Mouse (Mus musculus) limb, embryonic 12.5 days (tissue): ENCODE results near the gene Fcho2. TPM values are rescaled to one million over a fixed set of nuclear protein-coding genes. Genes with fewer than 3 reads are reported as not detected.
"Not testable (repeated sequence)": the region's sequence is repeated elsewhere in the genome, so short reads cannot be mapped to it uniquely, and the experiment has no call there.

Experiments used
- ATAC-seq: fragments of 200-750 bp; cut with Nextera tagmentation; 2 replicates; pipeline ENCODE4 v1.8.0; 2017; ENCODE audit warnings: low read depth, moderate TSS enrichment; ENCODE audit not compliant: insufficient number of reproducible peaks, insufficient read depth, low FRiP score, low TSS enrichment
- H3K27ac ChIP-seq: fragments of 300-500 bp; sonication (generic); 2 replicates; pipeline ENCODE4 v1.5.1; 2016; ENCODE audit warnings: mild to moderate bottlenecking, moderate library complexity
- H3K27me3 ChIP-seq: fragments of 300-500 bp; sonication (generic); 2 replicates; pipeline ENCODE4 v1.6.1; 2016; ENCODE audit warnings: mild to moderate bottlenecking, moderate library complexity
- H3K36me3 ChIP-seq: fragments of 300-500 bp; sonication (generic); 2 replicates; pipeline ENCODE4 v1.6.1; 2016; ENCODE audit warnings: mild to moderate bottlenecking, moderate library complexity
- H3K4me1 ChIP-seq: fragments of 300-500 bp; sonication (generic); replicated peaks from 2 replicates; pipeline ENCODE4 v1.6.1; 2016
- H3K4me2 ChIP-seq: fragments of 300-500 bp; sonication (generic); 2 replicates; pipeline ENCODE4 v1.6.1; 2016; ENCODE audit warnings: mild to moderate bottlenecking, moderate library complexity
- H3K4me3 ChIP-seq: fragments of 300-500 bp; sonication (generic); replicated peaks from 2 replicates; pipeline ENCODE4 v1.5.1; 2016; ENCODE audit warnings: mild to moderate bottlenecking
- H3K9ac ChIP-seq: fragments of 300-500 bp; sonication (generic); replicated peaks from 2 replicates; pipeline ENCODE4 v1.6.1; 2016; ENCODE audit warnings: mild to moderate bottlenecking, moderate library complexity
- H3K9me3 ChIP-seq: fragments of 300-500 bp; sonication (generic); 2 replicates; pipeline ENCODE4 v1.6.1; 2016; ENCODE audit warnings: mild to moderate bottlenecking, moderate library complexity
- WGBS: fragments of 180-500 bp; shearing (Covaris S2); methylation state at CpG from one replicate; pipeline ENCODE4 v1.1.7; 2016; 5-methylcytosine and 5-hydroxymethylcytosine counted together
- polyA plus RNA-seq: library from polyadenylated mRNA; unstranded; fragments of >200 nt; fragmentation: Nextera tagmentation; extraction: Ambion mirVana; gene quantifications from 2 replicates; pipeline ENCODE4 v1.2.1, GENCODE M21; 2016

Gene Fcho2
- 51.3 and 54.1 TPM in 2 replicates for polyA plus RNA-seq

GRCm38 (mm10) chr13:98815147-98815785 is at the start of gene Fcho2:
TSS of gene Fcho2 (minus strand) at chr13:98815449.
- H3K36me3 ChIP-seq = no peaks in the 10 kb centered on the region
- H3K9ac ChIP-seq = peak within 1 kb of the TSS; percentile 99
- under 1% methylated on average over 60 of the region's 61 CpGs for WGBS

GRCm38 (mm10) chr13:98855291-98855690 is 40.0 kb upstream of the Fcho2 start:
- no peaks in the 10 kb centered on the region for H3K27me3 ChIP-seq
- no peak for ATAC-seq
- H3K9me3 ChIP-seq = no peaks in the 10 kb centered on the region
- no peak overlapping the region for H3K4me3 ChIP-seq
- no peak overlapping the region for H3K4me2 ChIP-seq
- H3K27ac ChIP-seq = no peak overlapping the region
- H3K9ac ChIP-seq = no peak overlapping the region
- H3K36me3 ChIP-seq = peaks cover 87% of the 10 kb centered on the region
- WGBS = 91% methylated on average over 8 of the region's 8 CpGs
- no peaks in the 10 kb centered on the region for H3K4me1 ChIP-seq

More at GRCm38 (mm10) chr13:98815147-98815785, at the start of gene Fcho2:
- ATAC-seq = peak; percentile 97
- peak within 1 kb of the TSS; percentile 96 for H3K4me3 ChIP-seq
- H3K9me3 ChIP-seq = no peaks in the 10 kb centered on the region
- H3K27ac ChIP-seq = peak within 1 kb of the TSS; percentile 97
- H3K4me1 ChIP-seq = peaks cover 8% of the 10 kb centered on the region
- H3K27me3 ChIP-seq = no peaks in the 10 kb centered on the region
- H3K4me2 ChIP-seq = peak within 1 kb of the TSS; percentile 58

- Histone ChIP-seq H3K36me3 (peaks cover 73% of the 10 kb centered on the region), H3K27ac (no peak overlapping the region), H3K27me3 (no peaks in the 10 kb centered on the region), H3K9me3 (no peaks in the 10 kb centered on the region), H3K4me2 (no peak overlapping the region), H3K9ac (no peak overlapping the region), H3K4me3 (no peak overlapping the region), H3K4me1 (no peaks in the 10 kb centered on the region)
- 96% methylated on average over 1 of the region's 1 CpGs for WGBS
- ATAC-seq = no peak
Observed at GRCm38 (mm10) chr13:98845794-98846193, 30.5 kb upstream of the Fcho2 start.

- H3K4me2 ChIP-seq = no peak overlapping the region
- H3K4me1 ChIP-seq = no peaks in the 10 kb centered on the region
- no peak for ATAC-seq
Observed at GRCm38 (mm10) chr13:98836423-98837088, 21.3 kb upstream of the Fcho2 start.

GRCm38 (mm10) chr13:98835740-98836139 is 20.5 kb upstream of the Fcho2 start:
- Histone ChIP-seq H3K9ac (no peak overlapping the region), H3K4me3 (no peak overlapping the region), H3K4me1 (no peaks in the 10 kb centered on the region), H3K27me3 (no peaks in the 10 kb centered on the region), H3K36me3 (peaks cover 32% of the 10 kb centered on the region), H3K4me2 (no peak overlapping the region), H3K27ac (no peak overlapping the region), H3K9me3 (no peaks in the 10 kb centered on the region)
- WGBS = 91% methylated on average over 5 of the region's 5 CpGs
- no peak for ATAC-seq

More at GRCm38 (mm10) chr13:98836423-98837088, 21.3 kb upstream of the Fcho2 start:
- 91% methylated on average over 6 of the region's 6 CpGs for WGBS
- H3K27me3 ChIP-seq = no peaks in the 10 kb centered on the region
- no peak overlapping the region for H3K9ac ChIP-seq
- peaks cover 38% of the 10 kb centered on the region for H3K36me3 ChIP-seq
- H3K27ac ChIP-seq = no peak overlapping the region
- no peaks in the 10 kb centered on the region for H3K9me3 ChIP-seq
- H3K4me3 ChIP-seq = no peak overlapping the region

- no peak for ATAC-seq
Observed at GRCm38 (mm10) chr13:98834723-98835122, 19.5 kb upstream of the Fcho2 start.

GRCm38 (mm10) chr13:98834199-98834598 is 18.9 kb upstream of the Fcho2 start:
- Histone ChIP-seq H3K4me3 (no peak overlapping the region), H3K27ac (no peak overlapping the region), H3K9me3 (no peaks in the 10 kb centered on the region), H3K36me3 (peaks cover 19% of the 10 kb centered on the region), H3K4me1 (no peaks in the 10 kb centered on the region), H3K4me2 (no peak overlapping the region), H3K9ac (no peak overlapping the region), H3K27me3 (no peaks in the 10 kb centered on the region)
- 50% methylated on average over 1 of the region's 1 CpGs for WGBS
- ATAC-seq = no peak

More at GRCm38 (mm10) chr13:98834723-98835122, 19.5 kb upstream of the Fcho2 start:
- H3K36me3 ChIP-seq = peaks cover 23% of the 10 kb centered on the region
- 79% methylated on average over 3 of the region's 3 CpGs for WGBS
- no peaks in the 10 kb centered on the region for H3K9me3 ChIP-seq
- no peak overlapping the region for H3K4me2 ChIP-seq
- no peaks in the 10 kb centered on the region for H3K27me3 ChIP-seq
- 0 out of 2 replicates have a peak overlapping the region, but pooled peaks have one; percentile 4 for H3K27ac ChIP-seq
- no peak overlapping the region for H3K4me3 ChIP-seq
- H3K4me1 ChIP-seq = no peaks in the 10 kb centered on the region
- H3K9ac ChIP-seq = no peak overlapping the region

- no peaks in the 10 kb centered on the region for H3K27me3 ChIP-seq
- H3K36me3 ChIP-seq = peaks cover 10% of the 10 kb centered on the region
- no peaks in the 10 kb centered on the region for H3K9me3 ChIP-seq
- ATAC-seq = no peak
- H3K4me2 ChIP-seq = no peak overlapping the region
- H3K9ac ChIP-seq = no peak overlapping the region
- H3K4me1 ChIP-seq = no peaks in the 10 kb centered on the region
- WGBS = 80% methylated on average over 10 of the region's 10 CpGs
- H3K4me3 ChIP-seq = no peak overlapping the region
- no peak overlapping the region for H3K27ac ChIP-seq
Observed at GRCm38 (mm10) chr13:98832451-98833450, 17.5 kb upstream of the Fcho2 start.

GRCm38 (mm10) chr13:98829026-98829425 is 13.8 kb upstream of the Fcho2 start:
- not testable (repeated sequence) for H3K36me3 ChIP-seq, H3K4me3 ChIP-seq, H3K27me3 ChIP-seq, H3K4me1 ChIP-seq, H3K4me2 ChIP-seq, ATAC-seq, H3K27ac ChIP-seq, H3K9me3 ChIP-seq, H3K9ac ChIP-seq
- WGBS = 93% methylated on average over 6 of the region's 6 CpGs

GRCm38 (mm10) chr13:98825574-98825973 is 10.3 kb upstream of the Fcho2 start:
- Histone ChIP-seq H3K4me3 (no peak overlapping the region), H3K4me2 (no peak overlapping the region), H3K36me3 (no peaks in the 10 kb centered on the region), H3K27me3 (no peaks in the 10 kb centered on the region), H3K27ac (no peak overlapping the region), H3K9me3 (no peaks in the 10 kb centered on the region), H3K9ac (no peak overlapping the region), H3K4me1 (no peaks in the 10 kb centered on the region)
- ATAC-seq = no peak
- WGBS = 83% methylated on average over 4 of the region's 4 CpGs

- ATAC-seq = no peak
- WGBS = 64% methylated on average over 2 of the region's 2 CpGs
- Histone ChIP-seq H3K4me3 (no peak overlapping the region), H3K4me2 (no peak overlapping the region), H3K9me3 (no peaks in the 10 kb centered on the region), H3K36me3 (no peaks in the 10 kb centered on the region), H3K9ac (no peak overlapping the region), H3K27me3 (no peaks in the 10 kb centered on the region), H3K27ac (no peak overlapping the region), H3K4me1 (no peaks in the 10 kb centered on the region)
Observed at GRCm38 (mm10) chr13:98819094-98819493, 3.8 kb upstream of the Fcho2 start.
